Mouse (Mus musculus) cerebellum, adult 8-10 months (tissue): Measurements from ENCODE around the gene Kdm8.

Experiments
- DNase-seq: peaks from one replicate; pipeline ENCODE4 v3.0.0; 2022

Gene Kdm8

GRCm38 (mm10) chr7:125469937-125470336 lies 25.5 kb downstream of the Kdm8 start:
- DNase-seq: peak; percentile 63

- no peak for DNase-seq
Observed at GRCm38 (mm10) chr7:125470901-125471300, 26.4 kb downstream of the Kdm8 start.

- DNase-seq: peak; percentile 75
Observed at GRCm38 (mm10) chr7:125471991-125472741, 27.7 kb downstream of the Kdm8 start.

GRCm38 (mm10) chr7:125474535-125474934 lies 30.1 kb downstream of the Kdm8 start:
- no peak for DNase-seq

- no peak for DNase-seq
Observed at GRCm38 (mm10) chr7:125475601-125476251, 31.2 kb downstream of the Kdm8 start.

- no peak for DNase-seq
Observed at GRCm38 (mm10) chr7:125478391-125478984, 34.0 kb downstream of the Kdm8 start.

- no peak for DNase-seq
Observed at GRCm38 (mm10) chr7:125480518-125480917, 36.0 kb downstream of the Kdm8 start.

- DNase-seq: no peak
Observed at GRCm38 (mm10) chr7:125482339-125482738, 37.9 kb downstream of the Kdm8 start.

GRCm38 (mm10) chr7:125482886-125483285 lies 38.4 kb downstream of the Kdm8 start:
- no peak for DNase-seq

- DNase-seq: no peak
Observed at GRCm38 (mm10) chr7:125484791-125485190, 40.3 kb downstream of the Kdm8 start.

- no peak for DNase-seq
Observed at GRCm38 (mm10) chr7:125486121-125486630, 41.7 kb downstream of the Kdm8 start.

GRCm38 (mm10) chr7:125487126-125487525 lies 42.6 kb downstream of the Kdm8 start:
- DNase-seq: no peak

GRCm38 (mm10) chr7:125488706-125489105 lies 44.2 kb downstream of the Kdm8 start:
- no peak for DNase-seq

GRCm38 (mm10) chr7:125489636-125490035 lies 45.2 kb downstream of the Kdm8 start:
- DNase-seq: no peak

GRCm38 (mm10) chr7:125490947-125491735 lies 46.7 kb downstream of the Kdm8 start, which contains the start of gene Nsmce1:
Gene Nsmce1 (minus strand): TSS chr7:125491596.
- peak; percentile 93 for DNase-seq

GRCm38 (mm10) chr7:125491760-125492159 lies 47.3 kb downstream of the Kdm8 start:
- DNase-seq: no peak

GRCm38 (mm10) chr7:125492551-125492950 lies 48.1 kb downstream of the Kdm8 start:
- DNase-seq: no peak

GRCm38 (mm10) chr7:125495864-125496440 lies 51.5 kb downstream of the Kdm8 start:
- no peak for DNase-seq

GRCm38 (mm10) chr7:125499927-125500868 lies 55.7 kb downstream of the Kdm8 start:
- no peak for DNase-seq

- no peak for DNase-seq
Observed at GRCm38 (mm10) chr7:125500879-125501278, 56.4 kb downstream of the Kdm8 start.

- DNase-seq: no peak
Observed at GRCm38 (mm10) chr7:125503374-125504092, 59.1 kb downstream of the Kdm8 start.
